Mouse (Mus musculus) limb, embryonic 15.5 days (tissue): Measurements from ENCODE around the gene Zbtb43. TPM values are rescaled to one million over a fixed set of nuclear protein-coding genes. Genes with fewer than 3 reads are reported as not detected.

Source experiments
- ATAC-seq: fragments of 200-750 bp; cut with Nextera tagmentation; 2 replicates; pipeline ENCODE4 v1.8.0; 2017; ENCODE audit warnings: low read depth, moderate TSS enrichment; ENCODE audit not compliant: insufficient number of reproducible peaks, low FRiP score, low TSS enrichment
- H3K27ac ChIP-seq: fragments of 300-500 bp; sonication (generic); 2 replicates; pipeline ENCODE4 v1.5.1; 2015; ENCODE audit warnings: moderate library complexity, mild to moderate bottlenecking, inconsistent platforms
- H3K27me3 ChIP-seq: fragments of 300-500 bp; sonication (generic); 2 replicates; pipeline ENCODE4 v1.6.1; 2015; ENCODE audit warnings: inconsistent platforms
- H3K36me3 ChIP-seq: fragments of 300-500 bp; sonication (generic); 2 replicates; pipeline ENCODE4 v1.6.1; 2015; ENCODE audit warnings: inconsistent platforms
- H3K4me1 ChIP-seq: fragments of 300-500 bp; sonication (generic); 2 replicates; pipeline ENCODE4 v1.6.1; 2015; ENCODE audit warnings: inconsistent platforms
- H3K4me2 ChIP-seq: fragments of 300-500 bp; sonication (generic); 2 replicates; pipeline ENCODE4 v1.6.1; 2015; ENCODE audit warnings: mild to moderate bottlenecking, inconsistent platforms
- H3K4me3 ChIP-seq: fragments of 300-500 bp; sonication (generic); 2 replicates; pipeline ENCODE4 v1.5.1; 2015; ENCODE audit warnings: mild to moderate bottlenecking, inconsistent platforms
- H3K9ac ChIP-seq: fragments of 300-500 bp; sonication (generic); 2 replicates; pipeline ENCODE4 v1.6.1; 2015; ENCODE audit warnings: inconsistent platforms
- H3K9me3 ChIP-seq: fragments of 300-500 bp; sonication (generic); 2 replicates; pipeline ENCODE4 v1.6.1; 2016; ENCODE audit warnings: inconsistent platforms
- WGBS: fragments of 180-500 bp; shearing (Covaris S2); methylation state at CpG from one replicate; pipeline ENCODE4 v1.1.7; 2015; 5-methylcytosine and 5-hydroxymethylcytosine counted together
- polyA plus RNA-seq: library from polyadenylated mRNA; unstranded; fragments of >200 nt; fragmentation: Nextera tagmentation; extraction: Ambion mirVana; gene quantifications from 2 replicates; pipeline ENCODE4 v1.2.1, GENCODE M21; 2015

Gene Zbtb43
- polyA plus RNA-seq, result 17.3 and 19.0 TPM in 2 replicates

DNA sequence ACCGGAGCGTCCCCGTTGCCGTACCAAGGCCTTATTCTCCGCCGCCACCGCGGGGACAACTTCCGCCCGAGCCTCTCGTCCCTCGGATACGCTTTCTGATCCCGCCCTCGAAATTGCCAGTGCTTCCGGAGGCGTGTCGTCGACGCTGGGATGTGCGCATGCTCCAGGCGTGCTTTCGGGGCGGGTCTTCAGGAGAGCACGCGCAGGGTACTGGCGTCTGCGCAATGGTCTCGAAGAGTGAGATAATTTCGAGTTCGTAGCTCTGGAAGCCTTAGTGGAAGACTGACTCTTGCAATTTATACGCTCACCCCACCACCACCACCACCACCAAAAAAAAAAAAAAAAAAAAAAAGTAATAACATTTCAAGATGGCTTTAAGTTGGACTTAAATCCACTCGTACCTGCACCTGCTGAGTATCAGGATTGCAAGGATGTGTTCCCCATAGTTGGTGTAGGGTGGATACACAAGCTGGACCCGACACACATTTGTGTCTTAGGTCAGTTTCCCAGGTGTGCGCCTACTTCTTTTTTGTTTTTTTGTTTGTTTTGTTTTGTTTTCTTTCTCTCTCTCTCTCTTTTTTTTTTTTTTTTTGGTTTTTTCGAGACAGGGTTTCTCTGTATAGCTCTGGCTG, at the start of gene Zbtb43:
Gene Zbtb43 (minus strand): TSS at position 94 of the 632 bp plus-strand sequence.
- H3K4me2 ChIP-seq, result peak within 1 kb of the TSS; percentile 58
- H3K9ac ChIP-seq, result peak within 1 kb of the TSS; percentile 89
- WGBS, result 7% methylated on average over 36 of the region's 36 CpGs
- H3K27ac ChIP-seq, result peak within 1 kb of the TSS; percentile 67
- no peaks in the 10 kb centered on the region for H3K27me3 ChIP-seq
- peaks cover 24% of the 10 kb centered on the region for H3K4me1 ChIP-seq
- H3K9me3 ChIP-seq, result no peaks in the 10 kb centered on the region
- H3K36me3 ChIP-seq, result peaks cover 7% of the 10 kb centered on the region
- peak within 1 kb of the TSS; percentile 98 for H3K4me3 ChIP-seq
- ATAC-seq, result peak; percentile 88

DNA sequence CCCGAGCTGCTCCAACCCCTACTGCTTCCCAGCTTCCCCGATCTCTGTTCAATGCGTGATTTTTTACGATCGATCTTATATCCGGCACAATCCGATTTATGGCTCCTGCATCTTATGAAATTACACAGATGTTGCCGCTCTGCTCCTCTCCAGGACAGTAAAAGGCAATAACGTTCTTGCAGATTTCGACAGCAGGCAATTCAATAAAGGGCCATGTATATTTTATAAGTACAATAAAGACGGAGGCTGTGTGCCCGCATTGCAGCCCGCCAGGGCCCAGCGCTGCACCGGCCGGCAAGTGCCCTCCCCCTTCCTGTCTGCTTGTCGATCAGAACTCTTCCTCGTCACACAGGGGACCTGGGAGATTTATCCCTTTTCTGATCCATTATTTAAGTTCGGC, 47.5 kb upstream of the Zbtb43 start:
- H3K36me3 ChIP-seq, result no peaks in the 10 kb centered on the region
- peak overlapping the region; percentile 2; the same call in 1 of the 2 replicates for H3K4me3 ChIP-seq
- peaks cover 24% of the 10 kb centered on the region for H3K27me3 ChIP-seq
- no peak overlapping the region for H3K4me2 ChIP-seq
- no peak for ATAC-seq
- peaks cover 14% of the 10 kb centered on the region for H3K4me1 ChIP-seq
- H3K27ac ChIP-seq, result no peak overlapping the region
- H3K9me3 ChIP-seq, result no peaks in the 10 kb centered on the region
- 25% methylated on average over 19 of the region's 19 CpGs for WGBS
- H3K9ac ChIP-seq, result no peak overlapping the region

DNA sequence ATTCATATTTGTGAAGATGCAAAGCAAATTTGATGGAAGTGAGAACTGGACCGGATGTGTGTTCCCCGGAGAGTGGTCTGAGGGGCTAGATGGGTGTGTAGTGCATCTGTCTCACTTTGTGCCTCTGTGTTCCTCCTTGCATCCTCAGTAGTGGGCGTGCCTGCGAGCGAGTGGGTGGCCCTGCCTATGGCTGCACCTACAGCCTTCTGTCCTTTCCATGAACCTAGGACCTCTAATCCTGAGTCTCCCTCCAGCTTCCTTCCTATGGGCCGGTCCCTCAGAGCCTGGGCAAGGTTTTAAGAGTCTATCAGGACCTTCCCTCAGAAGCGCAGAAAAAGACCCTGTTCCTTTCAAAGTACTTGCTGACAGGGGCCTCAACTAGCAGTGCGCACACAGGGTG, 47.1 kb upstream of the Zbtb43 start:
- no peak for ATAC-seq
- H3K4me1 ChIP-seq, result peaks cover 14% of the 10 kb centered on the region
- H3K9me3 ChIP-seq, result no peaks in the 10 kb centered on the region
- H3K4me3 ChIP-seq, result peak overlapping the region; percentile 2; the same call in 1 of the 2 replicates
- H3K36me3 ChIP-seq, result no peaks in the 10 kb centered on the region
- peaks cover 24% of the 10 kb centered on the region for H3K27me3 ChIP-seq
- H3K27ac ChIP-seq, result no peak overlapping the region
- no peak overlapping the region for H3K9ac ChIP-seq
- 61% methylated on average over 8 of the region's 8 CpGs for WGBS
- no peak overlapping the region for H3K4me2 ChIP-seq

DNA sequence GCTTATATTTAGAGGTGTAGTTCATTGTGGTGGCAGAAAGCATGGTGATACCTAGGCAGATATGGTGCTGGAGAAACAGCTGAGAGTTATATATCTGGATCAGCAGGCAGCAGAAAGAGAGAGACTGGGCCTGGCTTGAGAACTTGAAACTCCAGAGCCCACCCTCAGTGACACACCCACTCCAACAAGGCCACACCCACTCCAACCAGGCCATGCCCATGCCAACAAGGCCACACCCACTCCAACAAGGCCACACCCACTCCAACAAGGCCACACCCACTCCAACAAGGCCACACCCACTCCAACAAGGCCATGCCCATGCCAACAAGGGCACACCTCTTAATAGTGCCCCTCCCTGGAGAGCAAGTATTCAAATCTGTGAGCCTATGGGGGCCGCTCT, 42.4 kb upstream of the Zbtb43 start:
- peaks cover 5% of the 10 kb centered on the region; the same call in 1 of the 2 replicates for H3K27me3 ChIP-seq
- no peak for ATAC-seq
- H3K9me3 ChIP-seq, result no peaks in the 10 kb centered on the region
- H3K27ac ChIP-seq, result no peak overlapping the region
- no peak overlapping the region for H3K4me2 ChIP-seq
- peaks cover 8% of the 10 kb centered on the region for H3K4me1 ChIP-seq
- 94% methylated on average over 1 of the region's 1 CpGs for WGBS
- no peak overlapping the region for H3K4me3 ChIP-seq
- no peaks in the 10 kb centered on the region for H3K36me3 ChIP-seq
- no peak overlapping the region for H3K9ac ChIP-seq

DNA sequence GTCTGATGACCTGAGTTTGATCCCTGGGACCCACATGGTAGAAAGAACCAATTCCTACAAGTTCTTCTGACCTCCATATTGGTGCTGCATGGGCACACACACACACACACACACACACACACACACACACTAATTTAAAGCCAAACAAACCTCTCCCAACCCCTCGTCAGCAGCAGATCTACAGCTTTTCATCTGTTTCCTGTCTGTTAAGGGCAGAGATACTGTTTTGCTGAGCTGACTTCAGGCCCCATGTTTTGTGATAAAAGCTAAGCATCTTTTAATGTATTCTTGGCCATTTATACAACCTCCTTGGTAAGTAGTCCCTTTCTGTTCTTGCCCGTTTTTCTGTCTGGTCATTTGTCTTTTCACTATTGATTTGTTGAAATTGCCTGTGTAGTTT, 34.2 kb upstream of the Zbtb43 start:
- ATAC-seq, result no peak
- Histone ChIP-seq H3K9me3 (no peaks in the 10 kb centered on the region; the same call in 1 of the 2 replicates), H3K27ac (no peak overlapping the region), H3K4me3 (no peak overlapping the region), H3K27me3 (no peaks in the 10 kb centered on the region), H3K9ac (no peak overlapping the region), H3K36me3 (no peaks in the 10 kb centered on the region), H3K4me2 (no peak overlapping the region), H3K4me1 (no peaks in the 10 kb centered on the region)
- WGBS, result 35% methylated on average over 2 of the region's 2 CpGs

DNA sequence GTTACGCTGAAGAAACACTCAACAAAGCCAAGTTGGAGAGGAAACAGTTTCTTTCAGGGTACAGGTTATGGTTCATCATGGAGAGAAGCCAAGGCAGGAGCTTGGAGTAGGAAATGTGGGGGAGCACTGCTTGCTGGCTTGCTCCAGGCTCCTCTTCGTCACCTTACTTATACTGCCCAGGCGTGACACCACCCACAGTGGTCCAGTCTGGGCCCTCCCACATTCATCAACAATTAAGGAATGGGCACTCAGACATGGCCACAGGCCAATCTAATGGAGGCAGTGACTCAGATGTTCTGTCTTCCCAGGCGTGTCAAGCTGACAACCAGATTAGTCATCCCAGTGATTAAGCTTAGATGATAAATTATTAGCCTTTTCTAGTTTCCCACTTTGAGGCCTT, 29.9 kb upstream of the Zbtb43 start:
- Histone ChIP-seq H3K4me1 (no peaks in the 10 kb centered on the region), H3K36me3 (no peaks in the 10 kb centered on the region), H3K9ac (no peak overlapping the region), H3K4me3 (no peak overlapping the region), H3K27ac (no peak overlapping the region), H3K27me3 (no peaks in the 10 kb centered on the region), H3K9me3 (no peaks in the 10 kb centered on the region; the same call in 1 of the 2 replicates), H3K4me2 (no peak overlapping the region)
- no peak for ATAC-seq
- 70% methylated on average over 4 of the region's 4 CpGs for WGBS

DNA sequence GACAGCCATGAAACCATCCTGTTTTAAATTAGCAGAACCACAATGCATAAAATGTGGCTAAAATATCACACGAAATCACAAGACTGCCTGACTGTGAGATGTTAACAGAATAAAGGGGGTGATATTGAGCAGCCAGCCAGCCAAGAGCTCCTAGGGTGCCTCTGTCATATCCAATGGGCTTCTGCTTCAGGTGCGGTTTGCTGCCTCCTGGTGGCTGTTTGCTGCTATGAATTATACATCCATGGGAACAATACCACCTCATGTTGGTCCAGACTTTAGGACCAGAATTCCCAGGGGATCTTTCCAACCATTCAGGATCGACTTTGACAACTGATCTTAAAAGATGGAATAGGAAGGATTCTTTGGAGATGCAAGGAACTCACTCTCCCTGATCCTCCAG, 27.3 kb upstream of the Zbtb43 start:
- Histone ChIP-seq H3K4me1 (no peaks in the 10 kb centered on the region), H3K9ac (no peak overlapping the region), H3K9me3 (no peaks in the 10 kb centered on the region; the same call in 1 of the 2 replicates)

DNA sequence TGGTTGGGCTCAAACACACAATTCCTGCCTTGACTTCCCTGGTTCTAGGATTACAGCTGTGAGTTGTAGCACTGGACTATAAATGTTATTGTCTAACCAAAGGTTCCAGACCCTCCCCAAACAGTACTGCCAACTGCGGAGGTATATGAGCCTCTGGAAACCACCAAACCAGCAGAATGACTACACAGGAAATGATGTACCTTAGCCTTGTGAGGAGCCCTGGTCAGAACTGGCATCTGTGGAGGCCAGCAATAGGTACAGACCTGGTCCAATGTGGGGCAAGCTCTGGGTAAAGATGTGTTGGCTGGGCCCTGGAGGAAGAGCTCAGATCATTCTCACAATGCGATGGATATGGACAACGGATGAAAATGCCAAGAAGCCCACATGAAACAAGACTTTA, 23.7 kb upstream of the Zbtb43 start:
- Histone ChIP-seq H3K4me3 (no peak overlapping the region), H3K27me3 (no peaks in the 10 kb centered on the region), H3K27ac (no peak overlapping the region), H3K9ac (no peak overlapping the region), H3K9me3 (no peaks in the 10 kb centered on the region), H3K4me1 (peaks cover 11% of the 10 kb centered on the region), H3K4me2 (no peak overlapping the region), H3K36me3 (no peaks in the 10 kb centered on the region)
- WGBS, result 86% methylated on average over 3 of the region's 3 CpGs
- ATAC-seq, result no peak

More for the DNA sequence above, 27.3 kb upstream of the Zbtb43 start:
- Histone ChIP-seq H3K36me3 (no peaks in the 10 kb centered on the region), H3K27me3 (no peaks in the 10 kb centered on the region), H3K27ac (no peak overlapping the region), H3K4me2 (no peak overlapping the region), H3K4me3 (no peak overlapping the region)
- ATAC-seq, result no peak
- WGBS, result 42% methylated on average over 3 of the region's 3 CpGs

DNA sequence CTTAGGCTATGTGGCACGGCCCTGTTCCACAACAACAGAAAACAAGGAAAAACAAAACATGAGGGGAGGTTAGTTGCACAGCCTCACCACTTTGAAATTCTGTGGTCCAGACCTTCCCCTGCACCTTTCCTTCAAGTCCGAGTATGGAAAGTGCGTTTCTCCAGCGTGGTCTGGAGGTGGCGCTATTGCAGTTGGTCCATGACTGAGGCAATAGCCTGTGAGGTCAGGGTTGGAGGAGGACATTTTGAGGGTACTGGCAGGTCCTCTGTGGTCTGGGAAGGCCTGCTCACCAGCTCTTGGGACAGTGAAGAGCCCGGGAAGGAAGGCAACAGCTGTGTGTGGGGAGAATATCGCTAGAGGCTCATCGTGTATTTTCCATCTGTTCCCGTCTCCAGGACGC, 21.2 kb upstream of the Zbtb43 start:
- Histone ChIP-seq H3K36me3 (no peaks in the 10 kb centered on the region), H3K4me3 (no peak overlapping the region), H3K9ac (no peak overlapping the region), H3K4me2 (no peak overlapping the region), H3K27me3 (peaks cover 10% of the 10 kb centered on the region), H3K27ac (no peak overlapping the region), H3K4me1 (peaks cover 15% of the 10 kb centered on the region), H3K9me3 (no peaks in the 10 kb centered on the region)
- no peak for ATAC-seq
- WGBS, result 51% methylated on average over 10 of the region's 10 CpGs

DNA sequence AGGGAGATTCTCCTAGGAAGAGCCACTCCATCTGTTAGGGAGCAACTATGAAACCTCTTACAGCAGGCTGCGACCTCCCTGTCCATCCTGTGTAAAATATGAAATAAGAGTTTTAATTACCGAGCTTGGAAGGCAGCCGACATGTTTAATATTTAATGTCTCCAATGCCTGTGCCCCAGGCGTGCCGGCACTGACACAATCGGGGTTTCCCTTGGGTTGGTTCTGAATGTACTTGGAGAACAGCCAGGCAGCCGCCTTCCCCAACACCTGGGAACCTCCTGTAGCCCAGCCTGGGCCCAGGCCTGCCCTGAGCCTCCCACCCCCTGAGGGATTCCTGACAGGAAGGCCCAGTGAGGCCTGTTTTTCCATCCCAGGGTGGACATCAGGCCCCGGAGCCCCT, 19.0 kb upstream of the Zbtb43 start:
- H3K9ac ChIP-seq, result no peak overlapping the region
- H3K27ac ChIP-seq, result peak overlapping the region; percentile 57
- H3K27me3 ChIP-seq, result peaks cover 10% of the 10 kb centered on the region
- 37% methylated on average over 8 of the region's 8 CpGs for WGBS
- H3K9me3 ChIP-seq, result no peaks in the 10 kb centered on the region
- H3K36me3 ChIP-seq, result no peaks in the 10 kb centered on the region
- ATAC-seq, result no peak
- no peak overlapping the region for H3K4me3 ChIP-seq
- H3K4me1 ChIP-seq, result peaks cover 15% of the 10 kb centered on the region
- no peak overlapping the region for H3K4me2 ChIP-seq

DNA sequence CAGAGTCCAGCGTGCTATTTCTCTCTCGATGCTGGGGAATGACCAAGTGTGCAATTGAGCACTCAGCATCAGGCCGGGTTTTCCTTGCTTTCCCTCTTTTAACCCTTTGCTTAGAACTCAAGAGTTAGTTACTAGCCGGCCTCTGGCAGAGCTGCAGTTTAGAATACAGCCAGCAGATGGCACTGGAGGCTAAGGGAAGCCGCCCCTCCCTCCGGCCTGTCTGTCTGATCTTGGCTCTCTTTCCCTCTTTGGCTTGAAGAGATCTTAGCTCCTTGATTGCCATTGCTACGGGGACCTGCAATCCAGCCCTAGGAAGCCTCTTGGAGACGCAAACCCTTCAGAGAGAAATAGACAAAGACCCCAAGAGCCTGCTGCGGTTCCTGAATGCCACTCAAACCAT, 18.5 kb upstream of the Zbtb43 start:
- H3K4me1 ChIP-seq, result peaks cover 15% of the 10 kb centered on the region
- no peak overlapping the region for H3K9ac ChIP-seq
- no peak for ATAC-seq
- no peak overlapping the region for H3K4me2 ChIP-seq
- H3K9me3 ChIP-seq, result no peaks in the 10 kb centered on the region
- H3K27ac ChIP-seq, result peak overlapping the region; percentile 57
- peaks cover 10% of the 10 kb centered on the region for H3K27me3 ChIP-seq
- no peaks in the 10 kb centered on the region for H3K36me3 ChIP-seq
- WGBS, result 5% methylated on average over 9 of the region's 9 CpGs
- no peak overlapping the region for H3K4me3 ChIP-seq

DNA sequence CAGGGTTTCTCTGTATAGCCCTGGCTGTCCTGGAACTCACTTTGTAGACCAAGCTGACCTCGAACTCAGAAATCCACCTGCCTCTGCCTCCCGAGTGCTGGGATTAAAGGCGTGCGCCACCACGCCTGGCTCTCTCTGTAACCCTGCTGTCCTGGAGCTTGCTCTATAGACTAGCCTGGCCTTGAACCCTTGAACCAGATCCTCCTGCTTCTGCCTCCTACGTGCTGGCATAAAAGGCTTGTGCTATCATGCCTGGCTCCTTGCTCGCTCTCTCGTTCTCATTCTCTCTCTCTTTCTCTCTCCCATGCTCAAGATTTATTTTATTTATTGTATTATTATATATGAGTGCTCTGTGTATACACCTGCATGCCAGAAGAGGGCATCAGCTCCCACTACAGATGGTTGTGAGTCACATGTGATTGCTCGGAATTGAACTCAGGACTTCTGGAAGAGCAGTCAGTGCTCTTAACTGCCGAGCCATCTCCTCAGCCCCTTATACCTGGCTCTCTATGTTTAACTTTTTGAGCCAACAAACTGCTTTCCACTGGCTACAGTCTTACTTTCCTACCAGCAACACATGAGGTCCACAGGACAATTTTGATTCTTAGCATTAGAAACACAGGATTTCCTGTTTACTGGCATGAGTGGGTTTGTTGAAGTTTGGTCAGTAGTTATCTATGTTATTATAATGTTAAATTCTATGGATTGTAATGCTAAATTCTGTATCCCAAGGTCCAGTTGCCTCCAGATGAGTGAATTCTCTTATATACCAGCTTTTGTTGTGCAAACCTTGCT, 9.8 kb upstream of the Zbtb43 start:
- Histone ChIP-seq H3K4me1 (no peaks in the 10 kb centered on the region), H3K4me2 (no peak overlapping the region), H3K36me3 (no peaks in the 10 kb centered on the region), H3K9me3 (no peaks in the 10 kb centered on the region), H3K27ac (no peak overlapping the region), H3K4me3 (no peak overlapping the region), H3K27me3 (no peaks in the 10 kb centered on the region), H3K9ac (no peak overlapping the region)
- ATAC-seq, result no peak
- 92% methylated on average over 10 of the region's 10 CpGs for WGBS
